Mouse (Mus musculus) CH12.LX (cell line): ENCODE measurements at regions not wholly inside any gene's neighbourhood (a gene's known extent, or its start where the extent isn't known, plus 50 kb on each side); places are given as distances from the start of the nearest gene placed in this dataset.

ENCODE experiments used
- DNase-seq: peaks from one replicate; pipeline ENCODE4 v3.0.0-alpha.2; 2013; ENCODE audit errors: extremely low read depth
- H3K27ac ChIP-seq: 2 replicates; pipeline ENCODE4 v1.5.1; 2012; ENCODE audit warnings: low read depth, mild to moderate bottlenecking, control low read depth, moderate library complexity; ENCODE audit not compliant: insufficient read depth
- H3K27me3 ChIP-seq: replicated peaks from 2 replicates; pipeline ENCODE3; 2012; ENCODE audit warnings: inconsistent platforms
- H3K36me3 ChIP-seq, 2 experiments: replicated peaks in 1 of 2; 2 replicates each; pipeline versions ENCODE3 to v1.6.1; 2012; ENCODE audit warnings: inconsistent platforms in 1 of 2, low read length in 1 of 2, mild to moderate bottlenecking in 1 of 2, mixed read lengths in 1 of 2, moderate library complexity in 1 of 2; ENCODE audit not compliant: control insufficient read depth in 1 of 2, insufficient read depth in 1 of 2
- H3K4me1 ChIP-seq, 2 experiments: 2 replicates each; pipeline ENCODE4 v1.6.1; 2012; ENCODE audit warnings: inconsistent platforms in 1 of 2, moderate library complexity in 1 of 2; ENCODE audit not compliant: insufficient read depth in 2 of 2, control insufficient read depth in 1 of 2
- H3K4me2 ChIP-seq: 2 replicates; pipeline ENCODE4 v1.6.1; 2012; ENCODE audit warnings: low read depth, mild to moderate bottlenecking, control low read depth; ENCODE audit not compliant: poor library complexity, insufficient read depth, severe bottlenecking
- H3K4me3 ChIP-seq, 3 experiments: fragments of 150-350 bp in 1 of 3; sonication (generic) in 1 of 3; replicated peaks in 1 of 3; 2 replicates each; pipeline versions ENCODE3 to v1.5.1; 2011 to 2012; ENCODE audit warnings: low read depth in 2 of 3, low read length in 2 of 3, mild to moderate bottlenecking in 2 of 3, moderate library complexity in 2 of 3, control low read depth in 1 of 3, improper control_type of control experiment in 1 of 3, inconsistent platforms in 1 of 3, mixed read lengths in 1 of 3; ENCODE audit not compliant: poor library complexity in 1 of 3
- H3K79me2 ChIP-seq: replicated peaks from 2 replicates; pipeline ENCODE4 v1.6.1; 2012; ENCODE audit warnings: mild to moderate bottlenecking, moderate library complexity; ENCODE audit not compliant: control insufficient read depth, poor library complexity, insufficient read depth, severe bottlenecking; ENCODE audit errors: extremely low read depth
- H3K9ac ChIP-seq: 2 replicates; pipeline ENCODE4 v1.6.1; 2012; ENCODE audit warnings: low read depth, mild to moderate bottlenecking, control low read depth, moderate library complexity; ENCODE audit not compliant: insufficient read depth
- H3K9me3 ChIP-seq: replicated peaks from 2 replicates; pipeline ENCODE3; 2012; ENCODE audit warnings: low read length, inconsistent platforms, mixed read lengths
- CHD1 ChIP-seq: IDR thresholded peaks from 2 replicates; pipeline ENCODE4 v1.6.1; 2012; ENCODE audit warnings: low read depth, low read length, improper control_type of control experiment, inconsistent platforms
- CTCF ChIP-seq, 2 experiments: IDR thresholded peaks in 1 of 2; conservative IDR thresholded peaks in 1 of 2; 2 replicates each; pipeline ENCODE4 v1.5.1; 2011 to 2012; ENCODE audit warnings: low read depth in 2 of 2, low read length in 2 of 2, improper control_type of control experiment in 1 of 2, inconsistent platforms in 1 of 2, mild to moderate bottlenecking in 1 of 2, moderate library complexity in 1 of 2
- ELF1 ChIP-seq: IDR thresholded peaks from 2 replicates; pipeline ENCODE4 v1.6.1; 2014; ENCODE audit warnings: low read depth, mild to moderate bottlenecking, inconsistent platforms, low read length, improper control_type of control experiment
- EP300 ChIP-seq: IDR thresholded peaks from 2 replicates; pipeline ENCODE4 v1.6.1; 2011; ENCODE audit warnings: low read length, improper control_type of control experiment
- ETS1 ChIP-seq: conservative IDR thresholded peaks from 2 replicates; pipeline ENCODE4 v1.6.1; 2012; ENCODE audit warnings: low read depth, mild to moderate bottlenecking, inconsistent platforms, low read length, improper control_type of control experiment, moderate library complexity
- JUND ChIP-seq: conservative IDR thresholded peaks from 2 replicates; pipeline ENCODE4 v1.6.1; 2011; ENCODE audit warnings: low read depth, low read length, improper control_type of control experiment
- MAFK ChIP-seq: IDR thresholded peaks from 2 replicates; pipeline ENCODE4 v1.6.1; 2011; ENCODE audit warnings: low read length, improper control_type of control experiment; ENCODE audit not compliant: insufficient replicate concordance
- MAX ChIP-seq: IDR thresholded peaks from 2 replicates; pipeline ENCODE4 v1.6.1; 2011; ENCODE audit warnings: low read length, improper control_type of control experiment
- MEF2A ChIP-seq: IDR thresholded peaks from 2 replicates; pipeline ENCODE4 v1.6.1; 2014; ENCODE audit warnings: low read depth, mild to moderate bottlenecking, inconsistent platforms, low read length, improper control_type of control experiment, borderline replicate concordance
- MXI1 ChIP-seq: IDR thresholded peaks from 2 replicates; pipeline ENCODE4 v1.6.1; 2011; ENCODE audit warnings: mild to moderate bottlenecking, low read depth, low read length, improper control_type of control experiment
- NELFE ChIP-seq: IDR thresholded peaks from 2 replicates; pipeline ENCODE4 v1.6.1; 2011; ENCODE audit warnings: low read depth, low read length, improper control_type of control experiment
- POLR2AphosphoS2 ChIP-seq: IDR thresholded peaks from 2 replicates; pipeline ENCODE4 v1.6.1; 2011; ENCODE audit warnings: low read depth, low read length, improper control_type of control experiment
- RCOR1 ChIP-seq: conservative IDR thresholded peaks from 2 replicates; pipeline ENCODE4 v1.6.1; 2012; ENCODE audit warnings: low read depth, mild to moderate bottlenecking, inconsistent platforms, low read length, improper control_type of control experiment
- SIN3A ChIP-seq: IDR thresholded peaks from 2 replicates; pipeline ENCODE4 v1.6.1; 2012; ENCODE audit warnings: low read length, improper control_type of control experiment, inconsistent platforms
- SMC3 ChIP-seq: IDR thresholded peaks from 2 replicates; pipeline ENCODE4 v1.6.1; 2011; ENCODE audit warnings: low read depth, low read length, improper control_type of control experiment
- USF1 ChIP-seq: IDR thresholded peaks from 2 replicates; pipeline ENCODE4 v1.6.1; 2014; ENCODE audit warnings: low read depth, mild to moderate bottlenecking, inconsistent platforms, low read length, improper control_type of control experiment
- USF2 ChIP-seq: conservative IDR thresholded peaks from 2 replicates; pipeline ENCODE4 v1.6.1; 2011; ENCODE audit warnings: low read depth, low read length, improper control_type of control experiment
- ZKSCAN1 ChIP-seq: IDR thresholded peaks from 2 replicates; pipeline ENCODE4 v1.6.1; 2012; ENCODE audit warnings: low read depth, inconsistent platforms, low read length, improper control_type of control experiment, borderline replicate concordance
- dilution Hi-C: fragments of 300-500 bp; cut with MboI; formaldehyde crosslinking; loops from 2 replicates; pipeline ENCODE4 v1.14.3; 2020; ENCODE audit warnings: low sequenced_read_pairs; ENCODE audit not compliant: extremely low pct_unique_long_range_greater_than_20kb, extremely low pct_ligation_motif_present
- in situ Hi-C: fragments of 300-500 bp; cut with MboI; formaldehyde crosslinking; loops from 3 replicates; pipeline ENCODE4 v1.14.3; 2019; ENCODE audit warnings: low sequenced_read_pairs, low pct_ligation_motif_present, low pct_unique_long_range_greater_than_20kb, mixed read lengths

DNA sequence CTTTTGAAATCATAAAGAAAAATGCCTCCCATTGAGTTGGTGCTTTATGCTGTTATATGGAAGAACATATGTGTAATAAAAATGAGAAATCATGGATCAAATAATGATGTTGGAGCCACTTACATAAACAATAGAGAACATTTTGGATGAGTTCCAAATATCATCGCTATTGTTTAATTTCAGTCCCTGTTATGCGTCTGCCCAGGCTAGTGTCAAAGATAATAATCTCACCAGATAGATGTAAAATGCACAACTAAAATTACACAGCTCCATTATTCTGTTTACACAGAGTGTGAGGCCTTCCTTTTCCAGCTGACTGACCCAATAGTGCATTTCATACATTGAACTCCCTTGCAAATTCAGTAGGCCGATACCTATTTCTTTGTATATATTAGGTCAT lies 125.4 kb upstream of the Snx7 start:
- no peaks in the 10 kb centered on the region for H3K79me2 ChIP-seq
- no peak overlapping the region for H3K4me2 ChIP-seq
- H3K9ac ChIP-seq = no peak overlapping the region
- dilution Hi-C loops = no loop called here
- H3K36me3 ChIP-seq = no peaks in the 10 kb centered on the region
- H3K27ac ChIP-seq = no peak overlapping the region
- no peak for DNase-seq
- no peak overlapping the region for H3K4me3 ChIP-seq
- no peaks in the 10 kb centered on the region for H3K4me1 ChIP-seq
- TF ChIP-seq POLR2AphosphoS2 (no peak), MAX (no peak), EP300 (no peak), ZKSCAN1 (no peak), NELFE (no peak), USF1 (no peak), RCOR1 (no peak), MEF2A (no peak)
- in situ Hi-C loops = no loop called here
- H3K27me3 ChIP-seq = no peaks in the 10 kb centered on the region
- peaks cover 18% of the 10 kb centered on the region for H3K9me3 ChIP-seq

DNA sequence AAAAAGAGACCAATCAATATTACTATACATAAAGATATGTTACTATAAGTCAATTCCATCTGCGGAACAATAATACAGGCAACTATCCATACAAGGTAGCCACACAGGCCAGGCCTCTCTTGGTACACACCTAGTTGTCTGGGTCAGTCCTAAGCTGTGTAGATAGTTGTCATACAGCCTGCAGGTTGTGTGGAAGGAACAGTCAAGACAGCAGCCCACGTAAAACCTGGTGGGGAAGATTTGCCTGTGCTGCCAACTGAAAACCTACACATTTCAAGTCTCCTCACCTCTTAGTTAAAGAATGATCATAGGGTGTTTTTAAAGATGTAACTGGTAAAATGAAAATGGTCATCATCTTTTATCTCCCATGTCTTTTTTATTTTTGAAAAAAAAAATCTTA lies 121.8 kb upstream of the Snx7 start:
- DNase-seq = no peak
- H3K9ac ChIP-seq = no peak overlapping the region
- in situ Hi-C loops (no loop called here), dilution Hi-C loops (no loop called here)
- TF ChIP-seq SIN3A (no peak), EP300 (no peak), MAFK (no peak), CHD1 (no peak), USF2 (no peak), ETS1 (no peak), CTCF (conservative IDR thresholded peaks at IDR 0.05 in 1 of 2, IDR thresholded peaks at IDR 0.05 in 1 of 2; ENCODE audit: low read depth in 2 of 2, low read length in 2 of 2) (no peak), SMC3 (no peak), JUND (no peak), ELF1 (no peak), MXI1 (no peak)
- no peaks in the 10 kb centered on the region for H3K27me3 ChIP-seq
- no peak overlapping the region for H3K4me2 ChIP-seq
- no peak overlapping the region for H3K27ac ChIP-seq
- no peak overlapping the region for H3K4me3 ChIP-seq
- H3K9me3 ChIP-seq = peaks cover 36% of the 10 kb centered on the region
- no peaks in the 10 kb centered on the region for H3K4me1 ChIP-seq
- no peaks in the 10 kb centered on the region for H3K79me2 ChIP-seq
- H3K36me3 ChIP-seq = no peaks in the 10 kb centered on the region
